Mouse (Mus musculus) cerebellum, adult (tissue): ENCODE data around the gene Tas1r3.

Experiments used
- ATAC-seq: cut with Nextera tagmentation; 2 replicates; pipeline ENCODE4 v1.9.2; 2017; ENCODE audit warnings: mild to moderate bottlenecking, moderate library complexity, mixed read lengths; ENCODE audit not compliant: insufficient number of reproducible peaks, low FRiP score, low TSS enrichment

The Tas1r3 gene

GRCm38 (mm10) chr4:155863001-155863400 is at the start of gene Tas1r3:
Gene Tas1r3 (minus strand): TSS chr4:155863362.
- no peak for ATAC-seq

- no peak for ATAC-seq
Measured at GRCm38 (mm10) chr4:155908751-155909150, 45.6 kb upstream of the Tas1r3 start.

- no peak for ATAC-seq
Measured at GRCm38 (mm10) chr4:155908281-155908680, 45.1 kb upstream of the Tas1r3 start.

GRCm38 (mm10) chr4:155907003-155907402 is 43.8 kb upstream of the Tas1r3 start:
- ATAC-seq = no peak

GRCm38 (mm10) chr4:155906125-155906524 is 43.0 kb upstream of the Tas1r3 start:
- no peak for ATAC-seq

- ATAC-seq = no peak
Measured at GRCm38 (mm10) chr4:155905634-155906033, 42.5 kb upstream of the Tas1r3 start.

- ATAC-seq = no peak
Measured at GRCm38 (mm10) chr4:155904318-155905102, 41.3 kb upstream of the Tas1r3 start.

GRCm38 (mm10) chr4:155903246-155903645 is 40.1 kb upstream of the Tas1r3 start:
- no peak for ATAC-seq

- ATAC-seq = no peak
Measured at GRCm38 (mm10) chr4:155901205-155901604, 38.0 kb upstream of the Tas1r3 start.

GRCm38 (mm10) chr4:155899355-155899754 is 36.2 kb upstream of the Tas1r3 start:
- ATAC-seq = no peak

- no peak for ATAC-seq
Measured at GRCm38 (mm10) chr4:155898318-155898717, 35.2 kb upstream of the Tas1r3 start.

GRCm38 (mm10) chr4:155896461-155896860 is 33.3 kb upstream of the Tas1r3 start:
- no peak for ATAC-seq

- no peak for ATAC-seq
Measured at GRCm38 (mm10) chr4:155895826-155896225, 32.7 kb upstream of the Tas1r3 start.

- ATAC-seq = no peak
Measured at GRCm38 (mm10) chr4:155895216-155895615, 32.1 kb upstream of the Tas1r3 start.

- ATAC-seq = no peak
Measured at GRCm38 (mm10) chr4:155894311-155894881, 31.2 kb upstream of the Tas1r3 start.

- ATAC-seq = no peak
Measured at GRCm38 (mm10) chr4:155893212-155893690, 30.1 kb upstream of the Tas1r3 start.

GRCm38 (mm10) chr4:155892438-155893211 is 29.5 kb upstream of the Tas1r3 start:
- ATAC-seq = 0 out of 2 replicates have a peak, but pooled peaks have one; percentile 13

GRCm38 (mm10) chr4:155892017-155892416 is 28.9 kb upstream of the Tas1r3 start:
- peak; percentile 57; the same call in 1 of the 2 replicates for ATAC-seq

GRCm38 (mm10) chr4:155891551-155892001 is 28.4 kb upstream of the Tas1r3 start, which contains the start of the genes Pusl1 and Acap3:
Gene Pusl1 (minus strand): TSS chr4:155891781.
Gene Acap3 (plus strand): TSS chr4:155891822.
- peak; percentile 57; the same call in 1 of the 2 replicates for ATAC-seq

- ATAC-seq = no peak
Measured at GRCm38 (mm10) chr4:155891011-155891471, 27.9 kb upstream of the Tas1r3 start.
